Mouse (Mus musculus) heart, adult 9 months (tissue): Measurements from ENCODE around the gene Csf1.
"Not testable (repeated sequence)": the region's sequence is repeated elsewhere in the genome, so short reads cannot be mapped to it uniquely, and the experiment has no call there.

Experiments used
- DNase-seq, 2 experiments: peaks; one replicate each; pipeline ENCODE4 v3.0.0; 2022; ENCODE audit warnings: low spot score in 2 of 2

The Csf1 gene

DNA sequence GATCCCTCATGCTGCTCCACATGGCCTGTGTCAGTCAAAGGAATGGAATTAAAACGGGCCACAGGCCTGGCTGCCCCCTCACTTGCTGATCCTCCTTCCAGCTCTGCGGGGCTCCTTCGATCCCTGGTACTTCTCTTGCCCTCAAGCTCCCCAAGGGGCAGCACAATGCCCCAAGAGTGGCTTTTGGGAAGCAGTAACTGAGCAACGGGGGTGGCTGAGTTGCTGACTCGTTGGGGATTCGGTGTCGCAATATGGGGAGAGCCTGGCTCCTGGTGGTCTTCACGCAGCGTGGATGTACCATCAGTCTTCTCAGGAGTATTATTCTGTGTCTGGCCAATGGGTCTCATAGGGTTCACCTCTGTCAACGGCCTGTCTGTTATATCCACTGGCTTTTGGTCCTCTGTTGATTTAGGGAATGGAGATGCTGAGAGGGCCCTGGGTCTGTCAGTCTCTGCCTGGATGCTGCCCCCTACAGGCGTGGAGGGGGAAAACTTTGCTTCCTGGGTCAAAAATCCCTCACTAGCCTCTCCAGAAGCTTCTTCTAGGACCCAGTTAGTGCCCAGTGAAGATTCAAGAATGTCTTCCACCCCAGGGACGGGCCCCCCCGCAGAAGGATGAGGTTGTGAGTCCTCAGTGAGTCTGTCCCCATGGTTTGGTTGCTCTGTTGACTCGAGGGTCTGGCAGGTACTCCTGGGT is 11.9 kb downstream of the Csf1 start:
- DNase-seq: no peak

DNA sequence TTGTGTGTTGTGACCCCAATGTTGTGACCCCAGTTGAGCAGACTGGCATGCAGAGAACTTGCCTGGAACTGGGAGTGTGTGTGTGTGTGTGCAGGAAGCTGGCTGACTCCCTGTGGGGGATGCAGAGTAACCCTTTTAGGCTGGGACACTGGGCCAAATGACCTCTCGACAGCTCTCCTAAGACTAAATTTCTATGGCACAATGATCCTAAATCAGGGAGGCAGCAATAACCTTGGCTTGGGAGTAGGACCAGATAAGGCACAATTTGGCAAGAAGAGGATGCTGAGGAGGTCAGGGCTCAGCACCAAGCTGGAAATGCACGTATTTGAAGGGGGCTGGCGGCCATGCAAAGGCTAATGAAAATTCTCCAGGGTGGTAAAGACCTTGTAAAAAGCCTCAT is 14.2 kb downstream of the Csf1 start:
- no peak for DNase-seq

DNA sequence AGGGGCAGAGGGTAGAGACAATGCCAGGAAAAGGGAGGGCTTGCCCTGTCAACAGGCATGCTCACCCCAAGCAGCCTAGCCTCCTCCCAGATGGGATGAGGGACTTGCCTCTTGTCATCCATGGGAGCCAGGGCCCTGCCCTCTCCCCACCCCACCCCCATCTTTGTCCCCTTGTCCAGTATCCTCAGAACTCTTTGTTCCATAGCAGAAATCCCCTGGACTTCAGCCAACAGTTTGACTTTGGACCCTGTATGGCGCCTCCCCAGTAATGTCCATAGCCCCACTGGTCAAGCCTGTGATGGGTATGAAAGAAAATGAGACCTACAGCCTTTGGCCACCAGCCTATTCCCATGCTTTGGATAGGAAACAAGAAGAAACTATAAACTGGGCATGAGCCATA is 16.6 kb downstream of the Csf1 start:
- DNase-seq: no peak

DNA sequence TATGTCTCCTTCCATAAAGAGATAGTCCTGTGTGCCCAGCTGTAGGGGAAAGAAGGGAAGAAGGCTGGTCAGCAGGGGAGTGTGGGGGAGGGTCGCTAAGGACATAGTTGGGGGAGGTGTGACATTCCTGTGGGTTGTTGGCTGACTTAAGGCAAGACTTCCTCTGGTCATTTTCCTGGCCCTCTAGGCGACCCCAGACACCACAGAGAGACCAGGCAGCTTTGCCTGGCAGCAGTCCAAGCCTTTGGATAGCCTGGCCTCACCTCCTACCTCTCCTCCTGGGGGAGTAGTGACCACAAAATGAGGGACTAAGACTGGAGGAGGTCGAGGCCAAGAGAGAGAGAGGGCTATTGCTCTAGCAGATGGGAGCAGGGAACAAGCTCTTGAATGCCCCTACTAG is 17.2 kb downstream of the Csf1 start:
- no peak for DNase-seq

DNA sequence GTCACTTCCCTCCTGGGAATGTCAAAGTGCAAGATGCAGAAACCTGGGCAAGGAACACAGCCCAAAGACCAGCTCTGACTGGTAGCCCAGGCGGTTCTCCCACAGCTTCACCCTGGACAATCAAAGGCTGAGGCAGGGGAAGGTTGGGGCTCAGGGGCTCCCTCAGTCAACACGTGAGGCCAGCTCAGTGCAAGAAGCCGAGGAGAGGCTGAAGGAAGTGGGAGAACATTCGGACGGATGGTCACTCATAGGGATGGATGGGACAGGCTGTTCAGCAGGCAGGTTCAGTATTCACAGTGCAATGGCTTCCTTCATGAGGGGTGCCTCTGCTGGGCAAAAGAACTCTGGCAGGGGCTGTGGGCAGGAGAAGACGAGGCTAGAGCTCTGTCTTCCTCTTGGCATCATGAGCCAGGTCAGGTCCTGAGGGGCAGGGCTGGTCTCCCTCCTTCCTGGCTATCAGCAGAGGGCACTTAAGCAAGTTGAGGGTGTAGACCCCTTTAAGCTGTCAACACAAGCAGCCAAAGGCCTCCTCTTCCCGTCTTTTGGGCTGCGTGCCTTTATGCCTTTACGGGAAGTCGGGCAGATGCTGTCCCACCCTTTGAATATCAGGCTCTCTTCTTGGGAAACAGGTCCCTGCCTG is 18.1 kb downstream of the Csf1 start:
- DNase-seq: no peak

DNA sequence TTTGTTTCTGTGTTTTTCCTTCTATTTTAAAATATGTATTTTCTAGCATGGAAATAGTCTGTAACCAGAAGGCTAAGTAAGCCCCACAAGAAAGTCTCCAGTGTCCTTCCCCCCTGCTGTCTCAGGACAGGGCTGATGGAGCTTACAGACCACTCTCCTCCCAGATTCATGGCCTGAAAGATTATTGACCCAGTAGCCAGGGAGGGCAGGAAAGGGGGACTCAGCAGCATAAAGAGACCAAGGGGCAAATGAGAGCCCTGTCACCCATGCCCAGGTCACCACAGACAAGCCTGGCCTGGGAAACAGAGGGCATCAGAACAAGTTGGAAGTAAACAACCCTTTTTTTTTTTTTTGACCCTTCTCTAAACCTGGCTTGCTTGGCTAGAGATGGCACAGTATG is 18.9 kb downstream of the Csf1 start:
- no peak for DNase-seq

DNA sequence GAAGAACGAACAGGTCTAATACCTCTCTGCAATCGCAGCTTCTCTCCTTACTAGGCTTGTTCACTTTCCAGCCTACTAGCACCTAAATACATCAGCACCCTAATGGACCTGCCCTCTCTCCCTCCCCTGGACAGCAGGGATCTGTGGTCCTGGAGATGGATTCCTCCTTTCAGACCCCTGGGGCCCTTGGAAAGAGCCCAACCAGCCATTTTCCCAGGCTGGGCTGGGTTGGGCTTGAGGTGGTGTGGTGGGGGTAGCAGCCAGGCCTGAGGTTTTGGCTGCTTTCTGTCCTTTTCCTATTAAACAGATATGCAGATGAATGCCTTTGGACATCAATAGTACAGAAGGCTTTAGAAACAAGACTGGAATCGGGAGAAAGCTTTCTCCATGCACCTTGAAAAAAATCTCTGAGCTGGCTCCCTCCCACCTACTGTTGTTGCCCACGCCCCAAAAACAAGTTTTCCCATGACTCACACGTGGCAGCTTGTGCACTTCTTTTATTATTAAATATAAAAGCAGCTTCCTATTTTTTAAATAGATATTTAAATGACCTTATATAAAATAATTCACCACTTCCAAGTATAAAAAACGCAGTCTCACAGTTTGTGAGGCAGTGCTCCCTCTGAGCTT is 19.6 kb downstream of the Csf1 start:
- DNase-seq: peak; percentile 69 to 75

DNA sequence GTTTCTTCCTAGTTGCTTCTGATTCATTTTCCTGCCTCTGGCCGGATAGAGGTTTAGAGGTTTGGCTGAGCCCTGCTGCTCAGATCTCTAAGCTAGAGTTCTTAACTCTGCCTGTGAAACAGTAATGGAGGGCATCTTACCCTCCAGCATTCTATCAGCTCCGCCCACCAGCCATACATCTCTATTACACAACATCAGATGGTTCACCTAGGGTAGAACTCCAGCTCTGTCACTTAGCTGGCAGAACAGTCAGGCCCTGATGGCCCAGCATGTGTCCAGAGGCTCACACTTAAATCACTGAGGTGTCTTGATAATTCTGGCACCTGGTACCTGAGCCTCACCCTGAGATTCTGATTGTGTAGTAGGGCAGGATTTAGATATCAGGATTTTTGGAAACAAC is 20.3 kb downstream of the Csf1 start:
- DNase-seq: no peak

DNA sequence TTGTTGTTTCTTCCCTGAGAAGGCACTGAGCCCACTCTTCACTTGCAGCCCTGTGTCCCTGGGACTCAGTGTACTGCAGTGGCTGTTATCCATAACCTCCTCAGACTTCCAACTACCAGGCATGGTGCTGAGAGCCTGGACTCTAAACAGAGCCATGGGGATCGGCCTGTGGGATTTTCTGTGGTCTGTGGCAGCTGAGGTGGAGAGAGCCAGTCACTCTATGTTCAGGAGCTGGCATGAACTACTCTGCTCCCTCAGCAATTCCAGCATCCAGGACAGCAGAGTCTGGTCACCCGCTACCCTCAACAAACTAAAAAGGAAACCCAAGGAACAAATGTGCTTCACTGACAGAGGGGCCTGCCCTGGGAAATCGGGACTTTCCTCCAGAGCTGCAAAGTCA is 20.8 kb downstream of the Csf1 start:
- no peak for DNase-seq

DNA sequence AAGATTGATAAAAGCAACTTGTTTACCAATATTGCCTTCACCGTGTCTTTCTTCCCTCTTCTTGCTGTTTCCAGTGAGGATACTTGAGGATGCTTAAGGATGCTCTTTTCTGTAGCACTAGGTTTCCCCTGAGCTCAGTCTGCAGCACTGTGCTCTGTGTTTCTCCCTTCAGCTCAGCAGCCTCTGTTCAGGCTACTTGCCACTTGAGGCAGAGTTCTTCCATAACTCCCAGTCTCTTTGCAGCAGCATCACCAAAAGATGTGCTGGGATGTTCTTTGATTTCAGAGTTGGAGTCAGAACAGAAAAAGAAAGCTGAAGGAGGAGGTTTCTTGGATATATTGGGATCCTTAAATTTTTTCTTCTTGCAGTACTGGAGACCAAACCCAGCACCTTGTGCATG is 21.6 kb downstream of the Csf1 start:
- no peak for DNase-seq

DNA sequence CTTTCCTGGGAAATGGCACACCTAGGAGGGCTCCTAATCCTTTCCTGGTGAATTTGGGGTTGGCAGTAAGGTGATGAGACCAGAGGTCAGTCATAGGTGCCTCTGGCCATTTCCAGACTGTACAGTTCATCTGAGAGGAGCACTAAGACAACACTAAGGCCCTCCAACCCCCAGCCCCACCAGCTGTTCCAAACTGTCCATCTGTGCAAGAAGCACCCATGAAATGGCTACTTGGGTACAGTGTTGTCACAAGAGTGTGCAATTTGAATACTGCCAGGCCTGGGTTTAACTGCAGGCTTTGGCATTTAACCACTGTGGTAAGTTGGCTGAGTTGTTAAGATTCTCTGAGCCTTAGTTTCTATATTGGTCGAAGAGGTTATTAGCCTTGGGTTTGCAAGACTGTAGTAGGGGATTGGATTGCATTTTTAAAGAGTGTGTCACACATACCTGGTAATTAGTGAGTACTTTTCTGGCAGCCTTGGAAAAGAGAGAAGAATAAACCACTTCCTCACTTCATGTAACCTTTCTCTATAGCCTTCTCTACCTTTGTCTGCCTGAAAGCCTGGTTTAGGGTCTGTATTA is 22.6 kb downstream of the Csf1 start:
- DNase-seq: no peak

DNA sequence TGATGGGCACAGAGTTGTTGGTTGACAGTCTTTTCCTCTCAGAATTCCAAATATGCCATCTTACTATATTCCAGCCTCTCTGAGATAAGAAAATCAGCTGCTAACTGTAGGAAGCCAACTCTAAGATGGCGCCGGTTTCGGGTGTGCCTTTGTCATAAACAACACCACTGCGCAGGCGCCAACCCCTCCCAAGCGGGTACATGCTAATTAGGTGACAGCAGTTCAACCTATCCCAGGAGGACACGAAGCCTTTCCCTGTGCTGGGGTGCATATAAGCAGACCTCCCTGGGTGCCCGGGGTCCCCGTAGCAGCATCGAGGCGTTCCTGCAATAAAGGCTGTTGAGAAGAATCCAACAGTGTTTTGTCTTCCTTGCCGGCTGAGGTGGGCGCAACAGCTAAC is 24.6 kb downstream of the Csf1 start:
- not testable (repeated sequence) for DNase-seq

DNA sequence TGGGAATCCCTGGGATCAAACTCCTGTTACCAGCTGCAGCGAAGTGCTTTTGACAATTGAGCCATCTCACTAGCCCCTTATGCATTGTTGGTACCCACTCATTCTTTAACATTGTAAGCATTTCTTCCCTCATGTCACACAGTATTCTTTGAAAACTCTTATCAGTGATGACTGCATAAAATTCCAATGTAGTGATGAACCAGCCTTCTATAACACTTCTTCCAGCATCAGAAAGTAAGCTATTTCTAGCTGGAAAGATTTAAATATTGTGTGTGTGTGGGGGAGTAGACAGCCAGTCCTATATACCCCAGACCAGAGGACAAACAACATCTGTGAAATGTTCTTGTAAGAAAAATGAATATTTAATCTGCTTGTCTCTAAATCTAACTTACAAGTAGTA is 26.9 kb downstream of the Csf1 start:
- DNase-seq: no peak

DNA sequence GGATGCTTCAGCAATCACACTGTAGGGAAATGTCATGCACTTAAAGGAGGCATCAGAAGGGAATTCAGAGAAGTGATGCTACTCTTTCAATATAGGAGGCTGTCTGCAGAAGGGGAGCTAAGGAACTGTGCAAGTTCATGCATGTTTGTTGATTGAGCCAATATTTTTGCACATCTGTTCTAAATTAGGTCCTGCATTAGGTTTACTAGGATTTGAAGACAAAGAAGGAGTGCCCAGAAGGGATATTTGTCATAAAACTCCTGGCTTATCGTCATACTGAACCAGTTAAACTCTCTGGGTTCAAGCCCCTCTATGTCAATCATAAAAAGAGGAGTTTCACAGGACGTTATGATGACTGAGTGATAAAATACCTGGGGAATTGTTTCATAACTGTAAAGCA is 30.0 kb downstream of the Csf1 start:
- DNase-seq: no peak

DNA sequence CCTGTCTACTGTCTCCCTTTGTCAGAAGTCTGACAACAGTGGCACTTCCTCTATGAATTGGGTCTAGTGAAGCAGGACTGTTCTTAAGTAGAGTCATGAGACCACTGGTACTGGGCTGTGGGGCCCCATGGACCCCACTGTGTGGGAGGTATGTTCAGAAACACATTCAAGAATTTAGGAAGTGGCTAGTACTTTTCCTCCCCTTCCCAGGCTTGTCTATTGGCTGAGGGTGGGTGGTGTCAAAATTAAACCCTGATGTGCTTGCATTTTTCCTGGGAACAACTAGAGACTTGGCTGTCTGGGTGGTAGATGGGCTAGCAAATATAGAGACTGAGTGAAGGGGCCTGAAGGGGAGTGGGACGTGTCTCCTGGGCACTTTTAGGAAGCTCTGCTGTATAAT is 31.8 kb downstream of the Csf1 start:
- no peak for DNase-seq

DNA sequence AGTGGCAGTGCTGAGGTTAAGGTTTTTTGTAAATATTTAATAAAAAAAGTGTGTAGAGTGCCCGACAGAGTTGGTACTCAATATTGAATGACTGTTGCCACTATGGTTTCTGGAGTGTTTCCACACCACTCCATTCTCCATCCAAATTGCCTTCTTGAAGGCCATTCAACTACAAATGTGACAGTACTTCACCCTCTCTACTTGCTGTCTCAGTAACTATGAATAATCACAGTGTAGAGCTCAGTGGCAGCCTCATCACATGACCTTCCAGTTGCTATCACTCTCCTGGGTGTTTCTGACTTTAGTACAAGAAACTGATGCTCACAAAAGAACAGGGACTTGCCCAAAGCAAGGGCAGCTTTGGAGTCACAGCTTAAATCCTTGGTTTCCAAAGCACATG is 44.3 kb downstream of the Csf1 start:
- DNase-seq: no peak

DNA sequence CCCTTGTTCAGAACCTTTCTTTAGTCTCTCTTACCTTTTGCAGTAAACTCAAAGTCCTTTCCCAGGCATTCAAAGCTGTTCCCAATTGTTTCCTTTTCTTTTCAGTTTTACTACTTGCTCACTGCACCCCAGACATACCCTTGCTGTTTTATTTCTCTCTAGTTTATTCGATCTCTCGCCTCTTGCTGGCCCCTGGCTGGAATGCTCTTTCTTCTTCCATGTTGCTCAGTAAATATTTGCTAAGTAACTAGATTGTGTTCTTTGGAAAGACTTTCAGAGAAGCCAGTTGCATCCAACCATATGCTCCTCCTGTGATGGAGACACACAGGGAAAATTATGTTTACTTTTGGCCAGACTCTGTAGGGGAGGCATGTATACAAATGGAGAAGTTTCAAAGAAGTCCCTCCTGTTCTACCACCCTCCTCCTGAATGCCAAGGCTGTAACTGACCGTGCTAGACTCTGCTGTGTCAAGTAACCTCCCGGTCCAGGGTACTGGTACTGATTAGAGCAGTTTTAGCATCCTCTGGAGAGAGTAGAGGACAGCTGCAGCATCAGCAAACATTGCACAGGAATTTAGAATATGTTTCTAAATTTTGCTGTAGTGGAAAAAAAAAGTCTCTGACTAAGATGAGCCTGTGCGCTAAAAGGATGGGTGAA is 45.9 kb downstream of the Csf1 start:
- no peak for DNase-seq

DNA sequence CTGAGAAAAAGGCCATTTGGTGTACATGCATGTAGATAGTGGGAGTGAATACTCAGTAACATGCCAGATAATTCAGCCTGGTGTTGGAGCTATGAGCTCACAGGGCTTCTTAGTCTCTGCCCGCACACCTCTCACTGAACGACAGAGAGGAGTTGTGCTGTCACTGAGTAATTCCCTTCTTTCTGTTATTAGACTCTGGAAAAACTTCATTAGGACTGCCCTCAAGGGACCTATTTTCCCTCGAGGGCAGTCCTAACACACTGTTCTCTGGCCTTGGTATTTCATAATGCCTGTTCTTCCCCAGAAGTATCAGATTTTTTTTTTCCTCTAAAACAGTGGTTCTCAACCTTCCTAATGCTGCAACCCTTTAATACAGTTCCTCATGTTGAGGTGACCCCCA is 48.2 kb downstream of the Csf1 start:
- no peak for DNase-seq

DNA sequence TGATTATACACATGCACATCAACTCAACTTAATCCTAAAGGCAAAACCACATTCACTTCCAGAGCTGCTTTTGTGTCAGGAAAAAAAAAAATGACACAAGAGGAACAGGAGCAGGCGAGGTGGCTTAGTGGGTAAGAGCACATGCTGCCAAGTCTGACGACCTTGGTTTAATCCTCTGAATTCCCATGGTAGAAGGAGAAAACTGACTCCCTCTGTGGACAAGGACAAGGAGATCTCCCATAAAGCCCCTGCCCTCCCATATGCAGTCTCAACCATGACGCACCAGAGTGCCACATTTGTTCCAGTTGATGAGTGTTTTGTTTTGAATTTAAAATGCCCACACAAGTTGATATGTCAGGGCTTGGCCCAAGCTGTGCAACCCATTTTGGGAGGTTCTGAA is 51.1 kb downstream of the Csf1 start:
- no peak for DNase-seq

DNA sequence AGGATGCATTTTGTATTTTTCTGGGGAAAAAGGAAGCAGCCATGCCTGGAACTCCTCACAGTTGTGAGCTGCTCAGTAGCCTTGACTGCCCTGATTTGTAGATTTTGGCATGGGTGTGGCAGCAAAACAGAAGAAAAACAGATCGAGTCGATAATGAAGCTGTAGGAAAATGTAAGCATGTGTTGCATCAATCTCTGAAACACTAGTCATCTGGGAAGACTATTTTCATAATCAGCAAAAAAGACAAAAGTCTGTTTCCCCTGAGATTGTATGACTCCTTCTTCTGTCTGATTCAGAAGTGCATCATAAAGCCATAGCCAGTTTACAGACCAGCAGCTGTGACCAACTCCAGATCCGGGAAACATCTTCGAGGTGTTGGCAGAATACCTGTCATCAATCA is 53.0 kb downstream of the Csf1 start:
- DNase-seq: no peak

DNA sequence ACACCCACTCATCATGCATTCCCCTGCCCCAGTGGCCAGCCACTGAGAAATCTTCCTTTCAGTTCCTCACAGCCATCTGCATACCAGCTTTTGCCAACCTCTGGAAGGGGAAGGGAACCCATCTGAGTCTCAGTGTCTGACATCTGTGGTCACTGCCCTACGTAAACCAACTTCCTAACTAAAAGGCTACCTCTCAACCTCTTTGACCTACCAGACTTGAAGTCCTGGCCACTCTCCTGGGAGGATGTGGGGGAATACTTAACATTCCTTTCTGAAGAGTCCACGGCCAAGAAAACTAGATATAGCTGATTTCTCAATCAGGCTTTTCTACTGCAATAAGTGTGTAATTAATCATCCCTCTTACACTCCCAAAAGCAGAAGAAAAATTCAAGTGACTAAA is 54.1 kb downstream of the Csf1 start:
- peak; percentile 30 to 39 for DNase-seq

DNA sequence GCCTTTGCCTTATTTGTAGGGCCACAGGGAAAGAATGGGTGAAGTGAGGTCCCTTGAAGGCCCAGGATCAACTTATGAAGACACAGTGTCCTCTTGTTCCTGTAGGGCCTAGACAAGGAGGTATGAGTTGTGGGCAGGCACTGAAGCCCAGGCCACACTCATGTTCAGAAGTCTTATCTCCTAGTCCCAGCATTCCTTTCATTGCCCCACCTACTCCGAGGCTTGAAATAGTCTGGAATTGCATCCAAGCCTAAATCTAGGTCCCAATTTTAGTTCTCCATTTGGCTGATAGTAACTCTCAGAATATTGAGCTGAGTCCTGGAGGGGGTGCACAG is 55.9 kb downstream of the Csf1 start:
- DNase-seq: peak; percentile 84 to 87
